Mouse (Mus musculus) heart, postnatal 25 days (tissue): ENCODE results near the gene Aff3. TPM values are rescaled to one million over a fixed set of nuclear protein-coding genes. Genes with fewer than 3 reads are reported as not detected.
A peak's percentile ranks its signal among the peaks of the same experiment; 100 is the strongest.

Experiments
- DNase-seq: peaks from one replicate; pipeline ENCODE4 v3.0.0; 2022; ENCODE audit warnings: low spot score
- intact Hi-C: fragments of 180-260 bp; cut with DNase I; formaldehyde crosslinking; loops from one replicate; pipeline ENCODE4 v1.15.1; 2025
- total RNA-seq, 2 experiments: library from RNA; stranded (reverse); gene quantifications; 2 replicates each; pipeline ENCODE4 v1.2.3; 2021

The Aff3 gene
- total RNA-seq, 2 experiments from 2014 or later, result 1.8 to 3.4 TPM

DNA sequence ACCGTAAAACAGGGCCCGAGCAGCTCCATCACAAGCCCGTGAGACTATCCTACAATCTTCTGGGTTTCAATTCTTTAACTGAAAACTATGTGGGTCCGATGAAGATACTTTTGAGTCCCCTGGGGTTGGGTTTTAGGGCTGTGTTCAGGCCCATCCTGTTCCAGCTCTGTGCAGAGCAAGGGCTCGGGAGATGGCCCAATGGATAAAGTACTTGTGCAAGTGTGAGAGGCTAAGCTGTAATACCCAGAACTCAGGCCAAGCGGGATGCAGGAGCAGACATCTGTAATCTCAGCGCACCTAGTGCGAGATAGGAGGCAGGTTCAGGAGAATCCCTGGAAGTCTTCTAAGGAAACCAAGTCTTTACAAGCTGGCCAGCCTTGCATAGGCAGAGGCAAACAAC lies 355.4 kb downstream of the Aff3 start:
- DNase-seq, result no peak
- intact Hi-C loops, result loop anchor here (5.0 kb wide), 1 partner anchor 67 kb away; no protein-coding TSS in a partner anchor

GRCm38 (mm10) chr1:38308705-38308996 lies 356.1 kb downstream of the Aff3 start:
- intact Hi-C loops, result loop anchor here (5.0 kb wide), 1 partner anchor 66 kb away; no protein-coding TSS in a partner anchor
- DNase-seq, result no peak

DNA sequence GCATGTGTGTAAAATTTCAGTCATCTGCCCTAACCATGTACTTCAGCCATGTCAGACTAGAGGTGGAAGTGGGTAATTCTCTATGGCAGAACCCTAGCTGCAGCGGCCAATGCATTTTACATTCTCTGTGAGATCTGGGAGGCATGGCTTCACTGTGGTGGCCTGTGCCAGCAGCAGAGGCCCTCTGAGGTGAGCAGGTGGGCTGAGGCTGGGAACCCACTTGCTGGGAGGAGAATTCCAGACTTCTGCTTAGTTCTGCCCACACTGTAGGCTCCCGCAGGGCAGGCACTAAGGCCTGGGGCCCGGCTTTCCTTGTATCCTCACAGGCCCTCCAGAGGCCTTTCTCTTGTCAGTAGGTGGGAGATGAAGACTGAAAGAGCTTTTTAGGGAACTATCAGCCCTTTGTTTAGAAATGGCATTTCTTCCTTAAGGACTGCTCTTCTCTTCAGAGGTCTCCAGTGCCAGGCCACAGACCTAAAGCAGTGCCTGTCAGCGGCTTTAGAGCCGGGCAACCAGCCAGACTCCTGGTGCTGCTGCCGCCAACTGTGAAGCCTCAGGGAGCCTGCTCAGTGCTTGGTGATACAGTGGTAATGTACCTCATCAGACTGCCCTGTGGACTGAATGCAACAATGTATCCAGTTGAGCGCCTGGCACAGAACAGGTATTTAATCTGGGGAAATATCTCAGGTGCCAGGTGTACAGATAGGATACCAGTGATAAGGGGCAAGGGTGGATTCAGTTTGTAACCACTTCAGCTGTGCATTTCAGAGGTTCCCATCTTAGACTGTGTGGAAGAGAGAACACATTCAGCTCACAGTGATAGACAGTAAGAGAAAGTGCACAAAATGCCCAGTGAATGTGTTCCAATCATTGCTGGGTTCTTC lies 356.7 kb downstream of the Aff3 start:
- intact Hi-C loops, result loop anchor here (5.0 kb wide), 1 partner anchor 66 kb away; no protein-coding TSS in a partner anchor

GRCm38 (mm10) chr1:38307234-38307633 lies 357.5 kb downstream of the Aff3 start:
- DNase-seq, result no peak
- intact Hi-C loops, result loop anchor here (5.0 kb wide), 1 partner anchor 65 kb away; no protein-coding TSS in a partner anchor

More for the DNA sequence above, 356.7 kb downstream of the Aff3 start:
- peak; percentile 41 for DNase-seq

DNA sequence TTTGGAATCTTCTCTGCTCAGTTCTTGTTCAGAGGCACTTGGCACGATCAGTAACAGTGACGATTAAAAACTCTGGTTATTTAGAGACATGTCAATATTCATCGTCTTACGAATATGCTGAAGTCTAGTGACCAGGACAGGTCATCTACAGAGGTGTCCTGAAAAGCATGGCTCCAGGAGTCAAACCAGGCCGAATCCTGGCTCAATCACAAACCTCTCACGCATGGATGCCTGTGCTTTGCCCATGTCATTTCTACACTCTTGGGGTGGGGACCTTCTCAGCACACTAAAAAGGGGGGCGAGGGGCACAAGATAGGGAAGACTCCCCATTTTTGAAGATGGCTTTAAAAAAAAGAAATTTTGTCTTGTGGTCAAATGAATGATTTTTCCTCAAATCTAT lies 358.6 kb downstream of the Aff3 start:
- intact Hi-C loops, result loop anchor here (5.0 kb wide), 1 partner anchor 64 kb away; no protein-coding TSS in a partner anchor
- DNase-seq, result no peak

DNA sequence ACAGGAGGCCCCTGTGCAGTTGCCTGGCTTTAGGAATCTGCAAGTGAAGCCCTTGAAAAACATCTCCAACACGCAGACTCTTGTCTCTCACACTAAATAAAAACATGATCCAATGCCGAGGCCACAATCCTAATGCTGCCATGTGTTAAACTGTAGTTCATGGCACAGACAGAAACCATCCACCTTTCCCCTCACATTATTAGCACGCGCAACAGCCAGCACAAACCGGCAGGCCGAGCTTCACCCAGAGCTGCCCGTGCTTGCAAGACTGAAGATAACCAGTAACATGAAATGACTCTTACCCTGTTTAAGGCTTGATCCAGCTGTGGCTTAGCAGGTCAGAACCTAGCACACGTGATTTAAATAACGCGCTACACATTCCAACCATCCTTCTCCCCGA lies 360.4 kb downstream of the Aff3 start:
- DNase-seq, result no peak
- intact Hi-C loops, result no loop called here

- intact Hi-C loops, result no loop called here
- no peak for DNase-seq
Observed at GRCm38 (mm10) chr1:38298291-38298690, 366.5 kb downstream of the Aff3 start.

DNA sequence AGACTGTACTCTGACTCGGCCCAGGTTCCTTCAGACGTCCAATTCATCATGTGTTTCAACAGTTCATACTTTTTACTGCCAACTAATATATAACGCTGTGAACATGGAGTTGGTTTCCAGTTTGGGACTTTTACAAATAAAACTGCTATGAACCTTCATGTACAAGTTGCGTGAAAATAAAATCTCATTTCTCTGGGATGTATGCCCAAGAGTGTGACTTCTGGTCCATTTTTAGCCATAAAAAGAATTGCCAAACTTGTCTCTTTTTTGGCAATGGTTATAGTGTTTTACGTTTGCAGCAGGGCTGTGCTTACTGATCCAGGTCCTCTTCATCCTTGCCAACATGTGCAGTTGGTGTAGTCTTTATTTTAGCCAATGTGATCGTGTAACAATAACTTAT lies 369.8 kb downstream of the Aff3 start:
- intact Hi-C loops, result no loop called here

DNA sequence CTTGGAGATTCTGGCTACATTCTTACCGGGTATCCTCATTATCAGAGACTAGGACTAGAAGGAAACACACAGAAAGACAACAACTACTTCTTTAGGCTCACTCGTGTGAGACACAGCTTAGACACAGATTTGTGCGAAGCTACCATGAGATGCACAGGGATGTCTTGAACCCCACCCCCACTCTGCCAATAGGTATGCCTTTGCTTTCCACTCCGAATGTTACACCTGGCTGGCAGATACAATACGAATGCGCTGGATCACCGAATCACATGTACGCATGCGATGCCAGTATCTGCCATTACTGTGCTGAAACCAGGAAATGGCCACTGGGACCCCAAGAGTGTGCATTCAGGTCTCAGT lies 370.4 kb downstream of the Aff3 start:
- DNase-seq, result no peak
- intact Hi-C loops, result no loop called here

More for the DNA sequence above, 369.8 kb downstream of the Aff3 start:
- no peak for DNase-seq

- intact Hi-C loops, result no loop called here
- no peak for DNase-seq
Observed at GRCm38 (mm10) chr1:38293671-38294335, 371.0 kb downstream of the Aff3 start.

DNA sequence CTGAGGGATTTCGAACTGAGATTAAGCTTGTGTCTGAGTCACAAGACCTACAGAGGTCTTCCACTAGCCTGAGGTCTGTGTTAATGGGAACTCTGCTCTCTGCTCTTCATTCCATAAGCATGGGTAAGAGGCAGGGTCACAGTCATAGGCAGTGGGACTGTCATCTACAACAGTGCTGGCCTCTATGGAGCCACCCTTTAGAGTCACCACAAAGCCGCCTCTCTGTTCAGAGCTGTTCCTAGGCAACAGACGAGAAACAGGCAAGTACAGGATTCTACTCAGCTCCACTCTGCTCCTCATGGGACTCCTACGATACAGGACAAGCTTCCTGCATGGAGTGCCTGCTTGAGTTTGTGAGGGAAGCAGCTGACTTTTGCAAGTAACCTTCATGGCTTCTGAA lies 371.9 kb downstream of the Aff3 start:
- intact Hi-C loops, result no loop called here
- DNase-seq, result no peak

DNA sequence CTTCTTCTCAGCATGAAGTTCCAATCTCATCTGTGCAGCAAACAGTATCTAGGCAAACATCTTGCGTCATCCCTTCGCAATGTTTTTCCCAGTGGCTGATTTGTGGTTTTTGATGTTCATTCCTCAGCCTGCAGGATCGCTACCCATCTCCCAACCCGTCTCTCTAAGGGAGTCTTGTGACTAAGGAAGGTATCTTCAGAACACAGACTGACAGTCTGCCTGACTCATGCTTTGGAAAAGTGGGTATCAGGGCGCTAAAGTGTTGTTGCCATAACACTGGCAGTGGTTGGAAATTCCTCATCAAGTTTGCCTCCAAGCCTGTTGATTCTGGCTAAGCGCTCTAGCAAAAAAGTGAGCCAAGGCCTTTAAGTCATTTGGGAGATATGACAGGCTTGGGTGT lies 372.8 kb downstream of the Aff3 start:
- intact Hi-C loops, result no loop called here

GRCm38 (mm10) chr1:38291497-38291896 lies 373.3 kb downstream of the Aff3 start:
- no peak for DNase-seq
- intact Hi-C loops, result no loop called here

More for the DNA sequence above, 372.8 kb downstream of the Aff3 start:
- peak; percentile 18 for DNase-seq

DNA sequence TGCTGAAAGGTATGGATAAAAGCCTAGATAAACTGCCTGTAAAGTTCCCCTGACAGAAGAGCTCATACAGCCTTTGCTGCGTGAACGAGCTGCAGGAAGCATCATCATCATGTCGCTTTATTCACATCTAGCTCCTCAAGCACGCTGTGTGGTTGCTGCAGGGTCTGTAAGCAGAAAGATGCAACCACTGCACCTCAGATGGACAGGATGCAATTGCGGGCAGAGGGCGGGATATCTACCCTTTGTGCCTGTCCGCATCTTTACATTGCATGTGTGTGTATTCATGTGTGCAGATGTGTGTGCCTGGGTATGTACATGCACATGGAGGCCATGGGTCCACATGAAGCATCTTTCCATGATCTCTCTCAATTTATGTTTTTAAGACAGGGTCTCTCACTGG lies 373.9 kb downstream of the Aff3 start:
- intact Hi-C loops, result no loop called here
- no peak for DNase-seq

- intact Hi-C loops, result no loop called here
Observed at GRCm38 (mm10) chr1:38289891-38290290, 374.9 kb downstream of the Aff3 start.

GRCm38 (mm10) chr1:38288716-38289115 lies 376.0 kb downstream of the Aff3 start:
- intact Hi-C loops, result no loop called here
- no peak for DNase-seq

More at GRCm38 (mm10) chr1:38289891-38290290, 374.9 kb downstream of the Aff3 start:
- no peak for DNase-seq

DNA sequence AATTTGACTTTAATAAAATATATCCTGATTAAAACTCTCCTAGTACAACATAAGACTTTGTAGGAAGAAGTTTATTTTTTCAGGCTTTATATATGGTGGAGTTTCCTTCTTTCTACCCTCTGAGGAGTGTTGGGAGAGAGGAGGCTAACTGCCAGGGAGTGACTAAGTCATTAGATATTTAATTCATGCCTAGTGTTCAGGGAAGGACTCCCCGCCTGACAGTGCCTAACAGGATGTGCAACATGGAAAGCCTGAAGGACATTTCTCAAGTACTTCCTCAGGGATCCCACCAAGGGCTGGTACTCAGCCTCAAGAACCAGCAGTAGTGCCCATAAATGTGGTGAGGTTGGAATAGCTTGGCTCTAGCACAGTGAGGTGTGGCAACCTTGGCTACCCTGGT lies 378.2 kb downstream of the Aff3 start:
- DNase-seq, result no peak
- intact Hi-C loops, result no loop called here

- intact Hi-C loops, result no loop called here
- DNase-seq, result no peak
Observed at GRCm38 (mm10) chr1:38280549-38280948, 384.2 kb downstream of the Aff3 start.

DNA sequence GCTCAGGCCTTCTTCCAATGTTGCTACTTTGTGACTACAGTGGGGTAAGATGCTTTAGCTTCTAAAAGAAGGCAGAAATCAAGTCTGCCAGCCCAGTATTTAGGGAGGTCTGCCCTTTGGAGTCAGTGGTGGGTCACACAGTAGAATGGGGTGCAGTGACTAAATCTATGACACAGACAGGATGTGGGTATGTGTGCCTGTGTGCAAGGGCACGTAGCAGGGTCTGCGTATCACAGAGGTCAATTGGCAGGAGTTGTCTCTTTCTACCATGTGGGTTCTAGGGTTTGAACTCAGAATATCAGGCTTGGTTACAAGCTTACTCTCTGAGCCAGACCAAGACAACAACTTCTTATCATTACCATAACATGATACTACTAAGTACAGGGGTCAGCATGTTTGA lies 393.4 kb downstream of the Aff3 start:
- DNase-seq, result no peak
- intact Hi-C loops, result no loop called here

DNA sequence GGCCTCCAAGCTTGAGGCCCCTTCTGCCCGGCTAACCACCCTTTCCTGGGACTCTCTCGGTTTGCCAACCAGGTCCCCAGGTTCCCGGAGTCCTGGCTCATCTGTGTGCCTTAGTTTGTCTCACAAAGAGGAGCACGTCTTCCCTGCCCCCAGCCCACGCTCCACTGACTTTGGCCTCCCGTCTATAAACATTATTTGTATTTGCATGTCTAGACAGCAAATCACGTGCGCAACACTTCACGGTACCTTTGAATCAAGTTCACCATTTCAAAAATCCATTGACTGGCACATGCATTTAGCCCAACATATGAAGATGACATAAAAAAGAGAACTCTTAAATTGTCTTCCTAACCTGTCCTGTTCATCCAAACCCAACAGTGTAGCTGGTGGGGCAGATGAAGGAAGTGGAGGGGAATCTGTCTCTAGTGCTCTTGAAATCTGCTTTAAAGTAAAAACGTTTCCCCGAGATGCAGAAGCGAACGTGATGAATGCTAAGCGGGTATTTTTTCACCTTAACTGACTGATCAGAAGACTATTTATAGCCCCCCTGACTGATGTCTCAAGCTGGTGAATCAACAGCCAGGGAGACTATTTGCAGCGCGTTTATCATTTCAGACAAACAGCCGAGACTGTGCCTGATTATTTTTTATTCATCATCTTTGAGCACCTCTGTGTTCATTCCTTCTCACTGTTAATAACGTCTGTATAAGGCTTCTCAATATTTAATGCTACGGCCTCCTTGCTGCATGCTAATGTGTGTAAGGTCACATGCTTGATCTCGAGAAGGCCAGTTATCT lies 396.3 kb downstream of the Aff3 start:
- no peak for DNase-seq
- intact Hi-C loops, result no loop called here
